Mouse (Mus musculus) lung, postnatal 0 days (tissue): ENCODE measurements at regions not wholly inside any gene's neighbourhood (a gene's known extent, or its start where the extent isn't known, plus 50 kb on each side); places are given as distances from the start of the nearest gene placed in this dataset.

Source experiments
- CTCF ChIP-seq: IDR thresholded peaks from 2 replicates; pipeline ENCODE4 v1.5.1; 2016; ENCODE audit warnings: antibody characterized with exemption, mild to moderate bottlenecking
- EP300 ChIP-seq: IDR thresholded peaks from 2 replicates; pipeline ENCODE4 v1.6.1; 2016; ENCODE audit warnings: antibody characterized with exemption, mild to moderate bottlenecking, control low read depth

GRCm38 (mm10) chr14:17055741-17056140, 236.8 kb upstream of the Rarb start:
- no peak for TF ChIP-seq CTCF
- no peak for TF ChIP-seq EP300
